Mouse (Mus musculus) heart, embryonic 11.5 days (tissue): ENCODE measurements around the gene Asns. TPM values are rescaled to one million over a fixed set of nuclear protein-coding genes. Genes with fewer than 3 reads are reported as not detected.

Source experiments
- polyA plus RNA-seq: library from polyadenylated mRNA; unstranded; fragments of >200 nt; fragmentation: Nextera tagmentation; extraction: Ambion mirVana; gene quantifications from 2 replicates; pipeline ENCODE4 v1.2.1, GENCODE M21; 2014

The Asns gene
- polyA plus RNA-seq, 1 experiment from 2014 or later: 56.2 TPM

Other genes with a start within 250 kb of the Asns start
- gene Tac1, start 138.4 kb downstream of the Asns start, polyA plus RNA-seq: 0.26 and 0.42 TPM in 2 replicates
- gene C1galt1, start 151.6 kb upstream of the Asns start, polyA plus RNA-seq: 4.5 and 5.1 TPM in 2 replicates